Mouse (Mus musculus) neural tube, embryonic 15.5 days (tissue): Measurements from ENCODE around the gene Hydin. TPM values are rescaled to one million over a fixed set of nuclear protein-coding genes. Genes with fewer than 3 reads are reported as not detected.
A peak's percentile ranks its signal among the peaks of the same experiment; 100 is the strongest.

Source experiments
- ATAC-seq: fragments of 200-750 bp; cut with Nextera tagmentation; 2 replicates; pipeline ENCODE4 v1.8.0; 2017; ENCODE audit warnings: mild to moderate bottlenecking, moderate TSS enrichment, moderate library complexity; ENCODE audit not compliant: low FRiP score
- H3K27ac ChIP-seq: fragments of 300-500 bp; sonication (generic); replicated peaks from 2 replicates; pipeline ENCODE4 v1.5.1; 2015; ENCODE audit warnings: mild to moderate bottlenecking, inconsistent platforms
- H3K27me3 ChIP-seq: fragments of 300-500 bp; sonication (generic); replicated peaks from 2 replicates; pipeline ENCODE4 v1.6.1; 2015; ENCODE audit warnings: inconsistent platforms
- H3K36me3 ChIP-seq: fragments of 300-500 bp; sonication (generic); 2 replicates; pipeline ENCODE4 v1.6.1; 2015; ENCODE audit warnings: inconsistent platforms
- H3K4me1 ChIP-seq: fragments of 300-500 bp; sonication (generic); 2 replicates; pipeline ENCODE4 v1.6.1; 2015; ENCODE audit warnings: inconsistent platforms
- H3K4me2 ChIP-seq: fragments of 300-500 bp; sonication (generic); 2 replicates; pipeline ENCODE4 v1.6.1; 2015; ENCODE audit warnings: inconsistent platforms, mild to moderate bottlenecking, moderate library complexity
- H3K4me3 ChIP-seq: fragments of 300-500 bp; sonication (generic); replicated peaks from 2 replicates; pipeline ENCODE4 v1.5.1; 2015; ENCODE audit warnings: mild to moderate bottlenecking, inconsistent platforms
- H3K9ac ChIP-seq: fragments of 300-500 bp; sonication (generic); replicated peaks from 2 replicates; pipeline ENCODE4 v1.6.1; 2015; ENCODE audit warnings: mild to moderate bottlenecking, inconsistent platforms
- H3K9me3 ChIP-seq: fragments of 300-500 bp; sonication (generic); replicated peaks from 2 replicates; pipeline ENCODE4 v1.6.1; 2016; ENCODE audit warnings: inconsistent platforms
- WGBS: fragments of 180-500 bp; shearing (Covaris S2); methylation state at CpG from one replicate; pipeline ENCODE4 v1.1.7; 2015; ENCODE audit warnings: mixed read lengths; 5-methylcytosine and 5-hydroxymethylcytosine counted together
- polyA plus RNA-seq: library from polyadenylated mRNA; unstranded; fragments of >200 nt; fragmentation: Nextera tagmentation; extraction: Ambion mirVana; gene quantifications from 2 replicates; pipeline ENCODE4 v1.2.1, GENCODE M21; 2015

Gene Hydin
- polyA plus RNA-seq, 1 experiment from 2014 or later: 0.31 TPM

GRCm38 (mm10) chr8:110643177-110643576 is 376.4 kb downstream of the Hydin start:
- no peaks in the 10 kb centered on the region for H3K27me3 ChIP-seq
- H3K36me3 ChIP-seq: peaks cover 20% of the 10 kb centered on the region
- ATAC-seq: no peak
- H3K9ac ChIP-seq: no peak overlapping the region
- 78% methylated on average over 4 of the region's 4 CpGs for WGBS
- H3K4me3 ChIP-seq: no peak overlapping the region
- no peak overlapping the region for H3K4me2 ChIP-seq
- H3K4me1 ChIP-seq: no peaks in the 10 kb centered on the region
- no peak overlapping the region for H3K27ac ChIP-seq
- no peaks in the 10 kb centered on the region for H3K9me3 ChIP-seq

- H3K9ac ChIP-seq: no peak overlapping the region
- peaks cover 17% of the 10 kb centered on the region for H3K36me3 ChIP-seq
- 89% methylated on average over 4 of the region's 4 CpGs for whole genome bisulfite sequencing
- H3K4me2 ChIP-seq: no peak overlapping the region
- H3K9me3 ChIP-seq: no peaks in the 10 kb centered on the region
- no peak overlapping the region for H3K4me3 ChIP-seq
- H3K27ac ChIP-seq: no peak overlapping the region
- no peak for ATAC-seq
- H3K4me1 ChIP-seq: no peaks in the 10 kb centered on the region
- H3K27me3 ChIP-seq: no peaks in the 10 kb centered on the region
Measured at GRCm38 (mm10) chr8:110644422-110644821, 377.6 kb downstream of the Hydin start.

GRCm38 (mm10) chr8:110644901-110645300 is 378.1 kb downstream of the Hydin start:
- Histone ChIP-seq H3K27me3 (no peaks in the 10 kb centered on the region), H3K4me3 (no peak overlapping the region), H3K4me2 (no peak overlapping the region), H3K9me3 (no peaks in the 10 kb centered on the region), H3K27ac (no peak overlapping the region), H3K36me3 (peaks cover 22% of the 10 kb centered on the region), H3K4me1 (no peaks in the 10 kb centered on the region), H3K9ac (no peak overlapping the region)
- ATAC-seq: no peak
- 95% methylated on average over 2 of the region's 2 CpGs for WGBS

- Histone ChIP-seq H3K36me3 (peaks cover 26% of the 10 kb centered on the region), H3K9ac (no peak overlapping the region), H3K9me3 (no peaks in the 10 kb centered on the region), H3K4me1 (no peaks in the 10 kb centered on the region), H3K4me2 (no peak overlapping the region), H3K4me3 (no peak overlapping the region), H3K27ac (no peak overlapping the region), H3K27me3 (no peaks in the 10 kb centered on the region)
- 92% methylated on average over 3 of the region's 3 CpGs for WGBS
- ATAC-seq: no peak
Measured at GRCm38 (mm10) chr8:110645340-110645739, 378.6 kb downstream of the Hydin start.

- Histone ChIP-seq H3K9ac (no peak overlapping the region), H3K9me3 (no peaks in the 10 kb centered on the region), H3K4me3 (no peak overlapping the region), H3K4me1 (no peaks in the 10 kb centered on the region), H3K27ac (no peak overlapping the region), H3K27me3 (no peaks in the 10 kb centered on the region), H3K4me2 (no peak overlapping the region), H3K36me3 (peaks cover 33% of the 10 kb centered on the region)
- 35% methylated on average over 6 of the region's 6 CpGs for WGBS
- no peak; the same call in 1 of the 2 replicates for ATAC-seq
Measured at GRCm38 (mm10) chr8:110646064-110646463, 379.3 kb downstream of the Hydin start.

- no peak for ATAC-seq
- 94% methylated on average over 3 of the region's 3 CpGs for WGBS
- Histone ChIP-seq H3K4me3 (no peak overlapping the region), H3K9ac (no peak overlapping the region), H3K27me3 (no peaks in the 10 kb centered on the region), H3K36me3 (peaks cover 32% of the 10 kb centered on the region), H3K4me1 (no peaks in the 10 kb centered on the region), H3K4me2 (no peak overlapping the region), H3K27ac (no peak overlapping the region), H3K9me3 (no peaks in the 10 kb centered on the region)
Measured at GRCm38 (mm10) chr8:110648577-110648976, 381.8 kb downstream of the Hydin start.

GRCm38 (mm10) chr8:110649286-110649685 is 382.5 kb downstream of the Hydin start:
- Histone ChIP-seq H3K9ac (no peak overlapping the region), H3K4me2 (no peak overlapping the region), H3K36me3 (peaks cover 32% of the 10 kb centered on the region), H3K4me1 (no peaks in the 10 kb centered on the region), H3K27me3 (no peaks in the 10 kb centered on the region), H3K9me3 (no peaks in the 10 kb centered on the region), H3K4me3 (no peak overlapping the region), H3K27ac (no peak overlapping the region)
- 88% methylated on average over 6 of the region's 6 CpGs for WGBS
- no peak for ATAC-seq

GRCm38 (mm10) chr8:110650838-110651237 is 384.1 kb downstream of the Hydin start:
- ATAC-seq: no peak
- WGBS: 94% methylated on average over 9 of the region's 9 CpGs
- H3K9me3 ChIP-seq: no peaks in the 10 kb centered on the region
- H3K27me3 ChIP-seq: no peaks in the 10 kb centered on the region
- peaks cover 30% of the 10 kb centered on the region for H3K36me3 ChIP-seq
- no peak overlapping the region for H3K9ac ChIP-seq
- H3K4me1 ChIP-seq: no peaks in the 10 kb centered on the region
- no peak overlapping the region for H3K27ac ChIP-seq
- H3K4me3 ChIP-seq: no peak overlapping the region
- no peak overlapping the region for H3K4me2 ChIP-seq

GRCm38 (mm10) chr8:110651847-110652246 is 385.1 kb downstream of the Hydin start:
- Histone ChIP-seq H3K36me3 (peaks cover 28% of the 10 kb centered on the region), H3K9me3 (no peaks in the 10 kb centered on the region), H3K4me3 (no peak overlapping the region), H3K9ac (no peak overlapping the region), H3K4me2 (no peak overlapping the region), H3K27ac (no peak overlapping the region), H3K27me3 (no peaks in the 10 kb centered on the region), H3K4me1 (no peaks in the 10 kb centered on the region)
- ATAC-seq: no peak
- 91% methylated on average over 4 of the region's 4 CpGs for WGBS

GRCm38 (mm10) chr8:110654075-110655060 is 387.6 kb downstream of the Hydin start:
- H3K9me3 ChIP-seq: no peaks in the 10 kb centered on the region
- no peak overlapping the region for H3K9ac ChIP-seq
- H3K27me3 ChIP-seq: no peaks in the 10 kb centered on the region
- peaks cover 37% of the 10 kb centered on the region for H3K36me3 ChIP-seq
- ATAC-seq: no peak
- H3K4me2 ChIP-seq: no peak overlapping the region
- no peaks in the 10 kb centered on the region for H3K4me1 ChIP-seq
- peak overlapping the region; percentile 29; the same call in 1 of the 2 replicates for H3K27ac ChIP-seq
- WGBS: 87% methylated on average over 9 of the region's 9 CpGs
- H3K4me3 ChIP-seq: no peak overlapping the region

- H3K36me3 ChIP-seq: peaks cover 25% of the 10 kb centered on the region
- H3K4me2 ChIP-seq: no peak overlapping the region
- no peak overlapping the region for H3K4me3 ChIP-seq
- H3K9ac ChIP-seq: no peak overlapping the region
- no peak for ATAC-seq
- H3K27me3 ChIP-seq: no peaks in the 10 kb centered on the region
- H3K27ac ChIP-seq: no peak overlapping the region
- 80% methylated on average over 1 of the region's 1 CpGs for WGBS
- no peaks in the 10 kb centered on the region for H3K4me1 ChIP-seq
- no peaks in the 10 kb centered on the region for H3K9me3 ChIP-seq
Measured at GRCm38 (mm10) chr8:110655827-110656226, 389.1 kb downstream of the Hydin start.

- WGBS: 91% methylated on average over 2 of the region's 2 CpGs
- no peak overlapping the region for H3K4me3 ChIP-seq
- ATAC-seq: no peak
Measured at GRCm38 (mm10) chr8:110657661-110658060, 390.9 kb downstream of the Hydin start.

More at GRCm38 (mm10) chr8:110657661-110658060, 390.9 kb downstream of the Hydin start:
- no peak overlapping the region for H3K4me2 ChIP-seq
- H3K27me3 ChIP-seq: no peaks in the 10 kb centered on the region
- peaks cover 4% of the 10 kb centered on the region; the same call in 1 of the 2 replicates for H3K4me1 ChIP-seq
- no peaks in the 10 kb centered on the region for H3K9me3 ChIP-seq
- H3K9ac ChIP-seq: no peak overlapping the region
- H3K27ac ChIP-seq: no peak overlapping the region
- H3K36me3 ChIP-seq: peaks cover 18% of the 10 kb centered on the region
